23 mouse cellular contexts compared by ENCODE assay signal in genomic region chr15:60134515-60134914, GRCm38 (mm10).
"Had no signal": no experiment of that assay in that cellular context is flagged by ENCODE, and none has a peak within 500 bp of the region (broad histone marks: within the 10 kb centered on the region; RNA-seq: fewer than 3 reads in every experiment).

No protein-coding gene starts in this region.

- DNase-seq: kidney, adult 2 months; kidney, postnatal 25 days; layer of hippocampus, adult 9-11 months; left cerebral cortex, postnatal 4 days; liver, embryonic 13.5 days; lung, adult 2 months; lung, postnatal 14 days; right cerebral cortex, adult 18-20 months; right cerebral cortex, postnatal 14 days; spleen, adult 18-20 months; thymus, adult 2 months; thymus, postnatal 14 days; thymus, postnatal 4 days had no signal

- H3K27ac ChIP-seq: layer of hippocampus, adult 2 months; left cerebral cortex, adult 2 months; limb, embryonic 13.5 days; liver, embryonic 13.5 days; midbrain, embryonic 12.5 days; midbrain, embryonic 15.5 days; neural tube, embryonic 12.5 days; neural tube, embryonic 15.5 days; stomach, postnatal 0 days had no signal

- H3K4me1 ChIP-seq: limb, embryonic 13.5 days; liver, embryonic 13.5 days; midbrain, embryonic 12.5 days; midbrain, embryonic 15.5 days; neural tube, embryonic 12.5 days; neural tube, embryonic 15.5 days had no signal

- H3K9ac ChIP-seq: limb, embryonic 13.5 days; liver, embryonic 13.5 days; midbrain, embryonic 12.5 days; midbrain, embryonic 15.5 days; neural tube, embryonic 12.5 days; neural tube, embryonic 15.5 days had no signal

- ATAC-seq: inflammation-experienced regulatory T-cells, adult 6 months; intestine, embryonic 16.5 days; midbrain, embryonic 15.5 days had no signal

- H3K4me2 ChIP-seq: limb, embryonic 13.5 days; liver, embryonic 13.5 days; midbrain, embryonic 12.5 days; midbrain, embryonic 15.5 days; neural tube, embryonic 12.5 days; neural tube, embryonic 15.5 days had no signal

- H3K27me3 ChIP-seq: limb, embryonic 13.5 days; liver, embryonic 13.5 days; midbrain, embryonic 12.5 days; midbrain, embryonic 15.5 days; neural tube, embryonic 12.5 days; neural tube, embryonic 15.5 days had no signal

- H3K9me3 ChIP-seq: limb, embryonic 13.5 days; liver, embryonic 13.5 days; midbrain, embryonic 12.5 days; midbrain, embryonic 15.5 days; neural tube, embryonic 12.5 days; neural tube, embryonic 15.5 days had no signal

- H3K4me3 ChIP-seq: layer of hippocampus, adult 2 months; left cerebral cortex, adult 2 months; limb, embryonic 13.5 days; liver, embryonic 13.5 days; midbrain, embryonic 12.5 days; midbrain, embryonic 15.5 days; neural tube, embryonic 12.5 days; neural tube, embryonic 15.5 days had no signal

- H3K36me3 ChIP-seq: limb, embryonic 13.5 days; liver, embryonic 13.5 days; midbrain, embryonic 12.5 days; midbrain, embryonic 15.5 days; neural tube, embryonic 12.5 days; neural tube, embryonic 15.5 days had no signal
